Mouse (Mus musculus): ENCODE results near the gene Armc10.
"Not testable (repeated sequence)": the region's sequence is repeated elsewhere in the genome, so short reads cannot be mapped to it uniquely, and the experiment has no call there.

The Armc10 gene

DNA sequence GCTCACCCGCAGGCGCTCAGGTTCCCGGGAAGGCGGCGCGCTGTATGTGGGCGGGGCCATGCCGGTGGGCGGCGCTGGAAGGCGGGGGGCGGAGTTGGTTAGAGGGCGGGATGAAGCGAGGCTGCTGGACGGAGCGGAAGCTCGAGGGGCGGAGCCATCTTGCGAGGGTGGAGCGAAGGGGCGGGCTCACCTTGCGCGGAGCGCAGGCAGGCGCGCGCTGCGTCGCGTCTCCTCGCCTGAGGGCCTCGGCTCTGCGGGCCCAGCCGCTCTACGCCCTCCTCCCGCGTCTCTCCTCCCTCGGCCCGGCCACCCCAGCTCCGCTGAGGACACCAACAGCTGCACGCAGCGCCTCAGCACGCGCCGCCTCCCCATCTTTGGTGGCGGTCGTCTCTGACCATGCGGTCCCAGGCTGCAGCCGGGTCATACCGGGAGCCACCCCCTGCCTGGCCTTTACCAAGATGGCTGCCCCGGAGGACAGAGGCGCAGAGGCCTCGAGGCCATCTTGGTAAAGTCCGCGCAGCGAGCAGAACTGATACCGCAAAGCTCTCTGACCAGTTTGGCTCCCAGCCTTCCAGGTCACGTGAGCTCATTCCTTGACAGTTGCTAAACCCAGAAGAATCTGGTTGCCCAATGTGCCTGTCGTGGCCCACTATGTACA, 55.9 kb downstream of the Armc10 start, which contains the start of gene Napepld:
TSS of gene Napepld (minus strand) at position 46 of the 658 bp plus-strand sequence.
- ATAC-seq (ENCODE audit: insufficient number of reproducible peaks, low FRiP score, low TSS enrichment) = peak; percentile 94

DNA sequence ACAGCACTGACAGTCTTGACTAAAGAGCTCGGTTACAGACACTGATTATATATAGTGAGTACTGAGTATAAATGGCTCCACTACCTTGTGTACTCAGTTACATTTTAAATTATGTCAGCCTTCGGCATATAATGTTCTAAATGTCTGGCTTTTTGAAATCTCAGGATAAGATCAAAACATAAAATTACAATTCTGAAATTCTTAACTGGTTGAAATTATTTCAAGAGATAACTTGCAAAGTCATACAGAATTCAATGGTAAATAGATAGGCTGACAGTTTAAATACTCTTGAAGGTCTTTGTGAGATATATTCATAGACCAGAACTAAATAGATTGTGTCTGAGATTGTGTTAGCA, 56.4 kb downstream of the Armc10 start:
- ATAC-seq (ENCODE audit: insufficient number of reproducible peaks, low FRiP score, low TSS enrichment) = no peak

DNA sequence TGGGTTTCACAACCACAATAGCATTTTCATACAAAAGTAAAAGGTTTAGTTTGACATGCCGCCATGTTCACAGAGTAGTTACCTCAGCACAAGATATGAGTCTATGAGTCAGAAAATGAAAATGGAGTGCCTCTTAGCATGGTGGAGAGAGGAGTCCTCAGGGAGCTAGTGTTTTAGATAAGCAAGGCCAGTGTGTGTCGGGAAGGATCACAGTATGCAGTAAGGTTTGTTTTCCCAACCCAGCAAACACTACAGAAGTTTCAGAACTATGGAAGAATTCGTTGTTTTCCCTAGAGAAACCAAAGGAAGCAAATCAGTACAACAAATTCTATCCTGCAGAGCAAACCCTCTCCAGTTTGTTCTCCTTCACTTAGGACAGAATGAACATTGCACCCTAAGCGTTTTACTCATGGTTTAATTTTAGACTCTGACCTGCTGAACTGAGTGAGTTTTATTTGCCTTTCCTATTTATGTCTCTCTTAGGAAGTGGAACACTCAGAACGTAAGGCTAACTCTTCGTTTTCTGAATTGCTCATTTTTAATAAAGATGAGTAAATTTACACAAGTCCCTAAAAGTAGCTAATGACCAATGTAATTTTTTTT, 57.4 kb downstream of the Armc10 start:
- no peak for ATAC-seq (ENCODE audit: insufficient number of reproducible peaks, low FRiP score, low TSS enrichment)

DNA sequence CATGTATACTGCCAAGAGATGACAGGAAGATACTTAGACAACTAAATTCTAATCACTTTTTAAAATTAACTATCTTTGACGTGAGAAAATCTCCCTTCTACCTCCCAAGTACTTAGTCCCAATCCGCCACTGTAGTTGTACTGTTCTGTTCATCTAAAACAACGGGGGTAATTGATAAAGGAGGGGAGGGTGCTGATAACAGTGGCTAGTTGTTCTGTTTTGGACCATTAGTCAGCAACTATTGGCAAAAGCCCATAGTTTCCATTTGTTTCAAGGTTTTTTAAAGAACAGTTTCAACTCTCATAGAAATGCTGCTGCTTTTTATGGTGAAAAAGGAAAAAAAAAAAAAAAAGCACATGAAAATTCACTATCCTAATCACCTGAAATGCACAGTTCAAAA, 58.1 kb downstream of the Armc10 start:
- ATAC-seq (ENCODE audit: insufficient number of reproducible peaks, low FRiP score, low TSS enrichment) = no peak

DNA sequence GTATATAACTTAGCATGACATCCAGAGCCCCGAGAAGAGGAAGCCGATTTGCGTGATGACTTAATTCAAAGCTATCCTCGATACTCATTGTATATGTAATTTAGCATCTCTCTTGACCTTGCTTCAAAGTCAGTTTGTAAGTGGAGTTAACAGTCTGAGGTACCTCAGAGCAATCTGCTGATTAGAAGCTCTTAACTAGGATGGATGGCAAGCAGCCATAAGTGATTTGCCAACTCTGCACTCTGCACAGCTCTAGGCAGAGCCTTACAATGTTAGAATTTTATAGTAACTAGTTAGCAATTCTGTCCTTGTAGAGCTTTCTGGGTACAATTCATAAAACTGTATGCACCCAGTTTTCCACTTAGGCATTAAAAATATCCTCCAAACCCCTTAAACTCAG, 60.9 kb downstream of the Armc10 start:
- ATAC-seq (ENCODE audit: insufficient number of reproducible peaks, low FRiP score, low TSS enrichment) = no peak

DNA sequence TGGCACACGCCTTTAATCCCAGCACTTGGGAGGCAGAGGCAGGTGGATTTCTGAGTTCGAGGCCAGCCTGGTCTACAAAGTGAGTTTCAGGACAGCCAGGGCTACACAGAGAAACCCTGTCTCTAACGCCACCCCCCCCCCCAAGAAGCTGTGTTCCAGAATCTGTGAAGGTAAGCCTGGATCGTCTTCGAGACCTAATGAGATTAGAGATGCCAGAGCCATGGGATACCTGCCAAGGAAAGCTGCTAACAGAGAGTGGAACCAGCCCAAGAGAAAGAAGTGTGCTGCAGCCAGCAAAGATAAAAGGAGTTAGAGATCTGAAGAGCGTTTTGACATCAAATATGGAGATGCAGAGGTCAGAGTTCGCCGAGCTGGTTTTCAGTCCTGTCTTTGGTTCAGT, 62.4 kb downstream of the Armc10 start:
- not testable (repeated sequence) for ATAC-seq (ENCODE audit: insufficient number of reproducible peaks, low FRiP score, low TSS enrichment)

Measured in cerebellum, adult (tissue).